Mouse (Mus musculus) activated CD4-positive, CD25-positive, alpha-beta regulatory T cell (primary cell): ENCODE results near the gene Npy5r. TPM values are rescaled to one million over a fixed set of nuclear protein-coding genes. Genes with fewer than 3 reads are reported as not detected.

ENCODE experiments used
- polyA plus RNA-seq, 2 experiments: library from polyadenylated mRNA; unstranded; fragments of 100-300 nt; shearing (Covaris generic); gene quantifications; one replicate each; pipeline ENCODE4 v1.2.1; 2017

Gene Npy5r
- polyA plus RNA-seq = under 1 TPM; 0.10 to 0.53 TPM

GRCm38 (mm10) chr8:66687511-66688329, at the start of gene Npy5r:
Npy5r (minus strand) TSS chr8:66688128.

GRCm38 (mm10) chr8:66696970-66697843, 9.3 kb upstream of the Npy5r start, which contains the start of gene Npy1r:
Npy1r (plus strand) TSS chr8:66697192.

Other genes with a start within 250 kb of the Npy5r start
- 1 to 10 TPM; 6.1 to 9.4 TPM for gene Tma16, start 201.6 kb downstream of the Npy5r start, polyA plus RNA-seq
- gene Tktl2, start 176.4 kb downstream of the Npy5r start, polyA plus RNA-seq = under 1 TPM in 1 of 2 experiments, not detected in 1; 0.39 TPM
- gene Npy1r, start 9.1 kb upstream of the Npy5r start, polyA plus RNA-seq = under 1 TPM in 1 of 2 experiments, not detected in 1; 0.17 TPM
- 1 to 10 TPM; 2.0 to 2.7 TPM for gene Naf1, start 172.1 kb upstream of the Npy5r start, polyA plus RNA-seq